Mouse (Mus musculus): ENCODE data around the gene Fcgrt.
"Not testable (repeated sequence)": the region's sequence is repeated elsewhere in the genome, so short reads cannot be mapped to it uniquely, and the experiment has no call there.

The Fcgrt gene

DNA sequence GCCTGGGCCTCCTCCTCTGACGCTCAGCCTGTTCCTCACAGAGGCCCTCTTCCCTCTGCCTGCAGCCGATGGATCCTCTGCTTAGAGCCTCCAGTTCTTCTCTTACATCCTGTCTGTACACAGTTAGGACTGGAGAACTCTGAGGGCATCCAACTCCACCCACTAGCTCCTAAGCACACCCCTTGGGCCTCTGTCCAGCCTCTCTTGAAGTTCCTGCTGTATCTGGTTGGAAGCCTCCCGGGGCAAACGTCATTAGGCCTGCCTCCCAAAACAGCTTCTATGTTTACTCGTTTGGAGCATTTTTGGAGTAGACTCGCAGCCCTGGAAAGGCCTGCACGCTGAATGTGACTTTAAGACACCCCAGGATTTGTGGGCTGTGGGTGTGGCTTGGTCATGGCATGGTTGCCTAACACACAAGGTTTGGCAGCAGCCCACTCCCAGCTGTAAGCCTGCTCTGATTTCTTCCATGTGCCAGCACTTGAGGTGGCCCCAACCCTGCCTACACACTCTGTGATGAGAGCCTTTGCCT is at the start of gene Fcgrt:
Gene Fcgrt, minus strand, starts transcription at position 200 of the 529 bp plus-strand sequence.
- no peak for DNase-seq (ENCODE audit: low read depth in 2 of 2, low spot score in 2 of 2)

DNA sequence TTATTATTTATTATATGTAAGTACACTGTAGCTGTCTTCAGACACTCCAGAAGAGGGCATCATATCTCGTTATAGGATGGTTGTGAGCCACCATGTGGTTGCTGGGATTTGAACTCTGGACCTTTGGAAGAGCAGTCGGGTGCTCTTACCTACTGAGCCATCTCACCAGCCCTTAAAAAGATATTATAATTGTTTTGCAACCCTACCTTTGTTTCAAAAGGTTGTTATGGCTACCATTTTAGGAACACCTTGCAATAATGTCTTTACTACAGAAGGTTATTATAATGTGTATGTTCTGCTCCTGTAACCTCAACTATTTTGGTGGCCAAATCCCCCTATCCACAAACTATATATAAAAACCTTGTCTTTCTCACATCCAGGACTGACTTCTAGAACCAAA is 49.4 kb upstream of the Fcgrt start:
- DNase-seq (ENCODE audit: low read depth in 2 of 2, low spot score in 2 of 2): not testable (repeated sequence)

- no peak for DNase-seq (ENCODE audit: low read depth in 2 of 2, low spot score in 2 of 2)
Measured at GRCm38 (mm10) chr7:45151303-45151702, 47.7 kb upstream of the Fcgrt start.

DNA sequence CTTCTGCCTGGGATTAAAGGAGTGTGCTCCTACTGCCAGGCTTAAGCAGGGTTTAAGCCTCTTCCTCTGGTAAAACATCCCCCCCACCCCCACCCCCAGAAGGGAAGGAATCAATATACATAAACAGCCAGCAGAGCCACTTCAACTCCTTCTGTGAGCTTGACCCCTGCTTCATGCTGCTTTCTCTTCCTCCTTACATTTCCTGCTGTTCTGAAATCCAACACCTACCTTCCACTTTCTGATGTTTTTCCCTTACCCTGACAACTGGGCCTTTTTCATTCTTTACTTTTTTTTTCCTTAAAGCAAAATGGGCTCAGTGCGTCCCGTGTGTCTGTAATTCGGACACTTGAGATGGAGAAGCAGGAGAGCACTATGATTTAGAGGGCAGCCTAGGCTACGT is 46.7 kb upstream of the Fcgrt start:
- DNase-seq (ENCODE audit: low read depth in 2 of 2, low spot score in 2 of 2): no peak

- no peak for DNase-seq (ENCODE audit: low read depth in 2 of 2, low spot score in 2 of 2)
Measured at GRCm38 (mm10) chr7:45149545-45149944, 45.9 kb upstream of the Fcgrt start.

DNA sequence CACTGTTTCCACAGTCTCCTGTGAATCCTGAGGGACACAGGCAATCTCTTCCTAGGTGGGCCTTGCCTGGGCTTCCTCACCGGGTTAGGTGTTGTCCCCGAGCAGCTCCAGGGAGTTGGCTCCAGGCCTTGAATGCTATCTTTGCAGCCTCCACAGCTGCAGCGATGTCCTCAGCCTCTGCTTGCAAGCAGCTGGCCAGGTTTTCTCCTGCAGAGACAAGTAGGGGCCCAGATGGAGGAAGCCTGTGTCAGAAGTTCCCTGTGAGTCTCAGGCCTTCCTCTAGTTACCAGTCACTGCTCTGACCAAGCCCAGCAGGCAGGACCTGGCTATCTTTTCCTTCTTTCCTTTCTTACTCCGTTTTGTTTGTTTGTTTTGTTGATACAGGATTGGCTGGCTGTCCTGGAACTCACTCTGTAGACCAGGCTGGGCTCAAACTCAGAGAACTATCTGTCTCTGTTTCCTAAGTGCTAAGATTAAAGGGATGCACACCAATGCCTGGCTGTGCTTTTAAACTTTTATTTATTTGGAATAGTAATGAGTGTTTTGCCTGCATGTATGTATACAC is 45.0 kb upstream of the Fcgrt start:
- no peak for DNase-seq (ENCODE audit: low read depth in 2 of 2, low spot score in 2 of 2)

DNA sequence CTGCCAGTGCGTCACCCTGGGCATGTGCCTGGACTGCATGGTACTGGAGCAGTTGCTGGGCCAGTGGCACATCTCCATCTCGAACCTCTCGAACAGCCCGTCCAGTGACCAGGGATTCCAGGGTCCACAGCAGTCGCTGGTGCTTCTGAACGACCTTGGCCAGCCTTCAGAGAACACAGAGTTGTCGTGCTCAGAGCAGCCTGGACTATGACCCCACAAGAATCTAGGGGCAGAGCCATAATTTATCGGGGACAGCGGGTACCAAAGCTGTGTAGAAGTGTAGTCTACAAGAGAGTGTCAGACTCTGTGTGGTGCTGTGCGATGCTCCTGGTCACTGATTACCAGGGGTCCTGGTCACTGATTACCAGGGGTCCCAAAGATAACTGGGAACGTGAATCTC is 44.2 kb upstream of the Fcgrt start:
- DNase-seq (ENCODE audit: low read depth in 2 of 2, low spot score in 2 of 2): no peak

DNA sequence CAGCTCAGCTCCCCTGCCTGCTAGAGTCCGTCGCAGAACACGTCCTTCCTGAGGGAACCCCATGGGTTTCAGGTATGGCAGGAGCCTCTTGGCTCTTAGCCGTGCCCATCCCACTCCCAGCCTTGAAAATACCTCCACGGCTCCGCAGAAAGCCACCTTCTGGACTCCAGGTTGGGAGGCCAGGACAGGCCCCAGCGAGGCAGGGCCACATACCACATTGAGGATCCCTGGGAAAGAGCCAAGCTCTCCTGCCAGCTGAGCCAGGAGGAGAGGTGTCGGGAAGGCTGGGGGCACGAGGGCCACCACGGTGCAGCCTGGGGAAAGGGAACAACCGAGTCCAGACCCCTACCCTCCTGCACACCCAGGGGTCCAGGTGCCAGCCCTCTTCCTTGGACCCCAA is 43.6 kb upstream of the Fcgrt start:
- DNase-seq (ENCODE audit: low read depth in 2 of 2, low spot score in 2 of 2): no peak

DNA sequence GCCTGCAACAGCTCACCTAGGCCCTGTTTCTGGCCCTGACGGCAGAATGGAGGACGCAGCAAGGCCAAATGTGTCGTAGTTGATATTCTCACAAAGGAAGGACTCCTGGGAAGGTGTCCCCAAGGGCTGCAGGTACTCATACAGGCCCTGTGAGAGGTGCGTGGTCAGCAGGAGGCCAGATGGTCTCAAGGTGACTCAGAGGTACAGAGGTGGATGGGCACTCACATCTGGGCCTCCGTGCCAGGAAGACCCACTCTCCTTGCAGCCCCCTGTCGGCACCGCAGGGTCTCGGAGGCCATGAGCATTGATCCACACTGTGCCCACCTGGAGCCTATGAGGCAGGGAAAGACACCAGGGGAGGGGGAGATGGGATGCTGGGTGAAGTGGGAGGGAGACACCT is 41.8 kb upstream of the Fcgrt start:
- DNase-seq (ENCODE audit: low read depth in 2 of 2, low spot score in 2 of 2): no peak

- DNase-seq (ENCODE audit: low read depth in 2 of 2, low spot score in 2 of 2): no peak
Measured at GRCm38 (mm10) chr7:45144368-45145174, 40.9 kb upstream of the Fcgrt start.

GRCm38 (mm10) chr7:45141914-45142313 is 38.3 kb upstream of the Fcgrt start:
- DNase-seq (ENCODE audit: low read depth in 2 of 2, low spot score in 2 of 2): no peak

- DNase-seq (ENCODE audit: low read depth in 2 of 2, low spot score in 2 of 2): no peak
Measured at GRCm38 (mm10) chr7:45141319-45141718, 37.7 kb upstream of the Fcgrt start.

DNA sequence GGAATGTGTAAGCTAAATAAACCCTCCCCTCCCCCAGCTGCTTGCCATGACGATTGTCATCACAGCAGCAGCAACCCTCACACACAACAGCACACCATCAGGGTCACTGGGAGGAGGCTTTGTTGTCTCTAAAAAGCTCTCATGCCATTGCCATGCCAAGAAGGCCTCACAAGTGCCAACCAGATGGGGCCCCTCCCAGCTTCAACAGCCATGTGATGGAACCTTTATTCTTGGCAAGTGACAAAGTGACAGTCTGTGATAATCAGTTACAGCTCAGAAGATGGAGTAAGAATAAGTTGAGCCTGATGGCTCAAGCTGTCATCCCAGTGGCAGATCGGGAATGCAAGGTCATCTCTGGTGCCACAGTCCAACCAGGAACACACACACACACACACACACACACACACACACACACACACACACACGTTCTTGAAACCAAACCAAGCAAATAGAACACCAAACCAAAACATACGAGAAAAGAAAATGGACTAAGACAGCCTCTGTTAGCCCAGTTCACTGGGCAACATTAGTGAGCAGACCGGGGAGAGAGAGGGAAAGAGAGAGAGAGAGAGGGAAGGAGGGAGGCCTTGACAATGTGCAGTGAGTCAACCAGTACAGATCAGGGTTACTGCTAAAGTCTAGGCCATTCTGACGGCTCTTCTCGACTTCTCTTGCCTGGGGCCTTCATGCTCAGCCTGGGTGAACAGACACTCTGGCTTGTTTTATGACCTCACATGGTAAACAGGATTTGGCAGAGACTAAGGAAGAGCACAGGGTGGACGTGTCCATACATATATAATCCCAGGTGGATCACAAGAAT is 36.5 kb upstream of the Fcgrt start:
- no peak for DNase-seq (ENCODE audit: low read depth in 2 of 2, low spot score in 2 of 2)

DNA sequence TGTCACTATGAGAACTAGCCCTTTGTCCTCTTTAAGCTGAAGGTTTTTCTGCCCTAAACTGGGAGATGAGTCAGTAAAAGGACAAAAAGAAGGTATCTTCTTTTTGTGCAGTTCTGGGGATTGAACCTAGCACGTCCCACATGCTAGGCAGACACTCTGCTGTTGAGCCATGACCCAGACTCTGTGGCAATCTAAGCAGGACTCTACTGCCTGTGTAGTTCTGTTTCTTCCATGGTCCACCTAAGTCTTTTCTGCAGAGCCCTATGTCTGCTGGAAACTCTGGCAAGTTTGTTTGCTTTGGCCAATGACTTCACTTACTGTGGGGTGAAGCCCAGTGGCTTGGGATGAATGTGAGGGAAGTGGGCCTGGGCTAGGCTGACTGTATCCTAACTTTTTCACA is 34.8 kb upstream of the Fcgrt start:
- no peak for DNase-seq (ENCODE audit: low read depth in 2 of 2, low spot score in 2 of 2)

DNA sequence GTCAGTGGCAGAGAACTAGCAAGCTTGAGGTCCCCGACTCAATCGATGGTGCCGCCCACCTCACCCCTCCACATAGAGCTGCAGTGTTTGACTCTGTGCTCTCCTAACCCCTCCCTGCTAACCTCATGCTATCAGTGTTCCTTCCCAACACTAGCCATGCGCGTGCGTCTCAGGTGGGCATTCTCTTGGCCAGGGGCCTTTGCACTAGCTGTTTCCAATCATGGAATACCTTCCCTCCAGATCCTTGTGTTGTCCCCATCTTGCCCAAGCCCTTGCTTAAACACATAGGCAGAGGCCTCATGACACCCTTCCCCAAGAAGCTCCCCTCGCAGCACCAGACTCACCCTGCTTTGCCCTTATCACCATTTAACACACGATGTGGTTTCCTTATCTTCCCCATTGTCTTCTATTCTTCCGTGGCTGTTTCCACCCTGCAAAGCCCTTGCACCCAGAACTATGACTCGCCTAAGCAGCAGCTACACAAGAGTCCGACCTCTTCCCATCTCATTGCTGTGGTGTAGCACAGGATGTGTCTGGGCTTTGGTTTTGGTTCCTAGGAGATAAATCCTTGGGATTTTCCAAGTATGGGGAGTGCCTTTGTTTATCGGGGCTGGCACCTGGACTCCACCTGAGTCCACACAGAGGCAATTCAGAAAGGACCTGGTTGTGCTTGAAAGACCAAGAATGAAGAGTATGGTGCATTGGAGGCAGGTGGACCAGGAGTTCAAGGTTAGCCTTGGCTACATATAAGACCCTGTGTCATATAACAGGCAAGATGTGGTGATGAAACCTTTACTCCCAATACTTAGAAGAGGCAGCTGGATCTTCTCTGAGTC is 33.7 kb upstream of the Fcgrt start:
- DNase-seq (ENCODE audit: low read depth in 2 of 2, low spot score in 2 of 2): no peak

- DNase-seq (ENCODE audit: low read depth in 2 of 2, low spot score in 2 of 2): peak; percentile 91 to 94
Measured at GRCm38 (mm10) chr7:45135993-45136567, 32.4 kb upstream of the Fcgrt start, which contains the start of the genes Gm45713 and Flt3l. TSS of gene Gm45713 (minus strand) at chr7:45136231. TSS of gene Flt3l (minus strand) at chr7:45136432.

DNA sequence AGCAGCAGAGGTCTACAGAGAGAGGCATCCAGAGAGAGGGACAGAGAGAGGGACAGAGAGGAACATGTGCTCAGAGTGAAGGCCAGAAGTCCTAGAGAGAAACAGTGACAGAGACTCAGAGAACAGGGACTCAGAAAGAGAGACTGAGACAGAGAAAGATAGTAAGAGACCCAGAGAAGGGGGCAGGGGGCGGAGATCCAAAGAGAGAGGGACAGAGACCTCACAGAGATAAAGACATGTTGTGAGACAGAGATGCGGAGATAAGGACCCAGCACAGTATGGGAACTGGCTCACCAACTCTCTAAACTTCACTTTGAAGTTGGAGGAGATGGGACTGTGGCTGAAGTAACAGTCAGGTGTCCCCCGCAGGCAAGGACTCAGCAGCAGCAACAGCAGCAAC is 31.7 kb upstream of the Fcgrt start:
- DNase-seq (ENCODE audit: low read depth in 2 of 2, low spot score in 2 of 2): no peak

GRCm38 (mm10) chr7:45134544-45135026 is 30.9 kb upstream of the Fcgrt start:
- no peak for DNase-seq (ENCODE audit: low read depth in 2 of 2, low spot score in 2 of 2)

DNA sequence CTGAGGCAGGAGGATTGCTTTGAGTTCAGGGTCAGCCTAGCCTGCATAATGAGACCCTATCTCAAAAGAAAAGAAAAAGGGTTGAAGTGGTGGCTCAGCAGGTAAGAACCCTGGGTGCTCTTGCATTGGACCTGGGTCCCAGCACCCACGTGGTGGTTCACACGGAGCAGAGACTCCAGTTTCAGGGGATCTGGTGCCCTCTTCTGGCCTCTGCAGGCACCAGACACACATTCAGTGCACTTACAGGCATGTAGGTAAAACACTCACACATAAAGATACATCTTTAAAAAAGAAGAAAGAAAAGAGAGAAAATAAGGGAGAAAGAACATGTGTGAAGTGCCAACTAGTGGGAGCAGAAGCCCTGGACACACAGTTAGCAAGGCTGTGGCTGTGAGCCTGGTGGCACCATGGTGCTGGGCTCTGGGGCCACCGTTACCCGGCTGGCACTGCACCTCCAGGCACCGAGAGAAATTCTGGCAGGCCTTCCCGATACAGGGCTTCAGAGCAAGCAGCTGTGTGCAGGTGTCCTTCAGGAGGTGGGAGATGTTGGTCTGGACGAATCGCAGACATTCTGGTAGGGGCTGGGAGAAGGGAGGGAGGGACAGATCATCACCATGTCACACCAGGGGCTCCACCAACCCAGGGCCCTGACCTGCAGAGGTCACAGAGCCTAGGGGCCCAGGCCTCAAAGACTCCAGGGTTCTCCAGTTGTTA is 30.0 kb upstream of the Fcgrt start:
- no peak for DNase-seq (ENCODE audit: low read depth in 2 of 2, low spot score in 2 of 2)

GRCm38 (mm10) chr7:45131850-45132249 is 28.2 kb upstream of the Fcgrt start:
- DNase-seq (ENCODE audit: low read depth in 2 of 2, low spot score in 2 of 2): no peak
